In genomic region chr4:135920304-135921241, GRCm38 (mm10) we compare ENCODE assay signal across 1 mouse cellular context.
TF ChIP-seq lines count a peak whose summit lies in the region.

TSS of gene Fuca1 (plus strand) at chr4:135920735.

TF ChIP-seq in MEL, 35 proteins besides CTCF, POLR2A, EP300 and RAD21 (continued from another document):
- TF ChIP-seq MAZ (IDR thresholded peaks at IDR 0.05; ENCODE audit: low read depth, low read length) (peak; percentile 35), TAL1 (IDR thresholded peaks at IDR 0.05; ENCODE audit: low read length) (no peak), UBTF (IDR thresholded peaks at IDR 0.05; ENCODE audit: borderline replicate concordance, insufficient read depth, low read depth, low read length) (0 out of 2 replicates have a peak, but pooled peaks have one; percentile 30), POLR2AphosphoS5 (IDR thresholded peaks at IDR 0.05; ENCODE audit: borderline replicate concordance, low read depth, low read length) (no peak), CHD1 (IDR thresholded peaks at IDR 0.05; ENCODE audit: low read depth, low read length) (no peak), MAFK (IDR thresholded peaks at IDR 0.05; ENCODE audit: borderline replicate concordance, low read depth, low read length) (no peak)
